Mouse (Mus musculus) embryonic facial prominence, embryonic 14.5 days (tissue): Measurements from ENCODE around the gene Fut1. TPM values are rescaled to one million over a fixed set of nuclear protein-coding genes. Genes with fewer than 3 reads are reported as not detected.

ENCODE experiments used
- ATAC-seq: fragments of 200-750 bp; cut with Nextera tagmentation; 2 replicates; pipeline ENCODE4 v1.8.0; 2017; ENCODE audit warnings: low read depth, moderate number of reproducible peaks, moderate TSS enrichment
- DNase-seq: peaks from one replicate; pipeline ENCODE4 v3.0.0-alpha.2; 2015; ENCODE audit warnings: low spot score
- H3K27ac ChIP-seq: fragments of 300-500 bp; sonication (generic); replicated peaks from 2 replicates; pipeline ENCODE4 v1.5.1; 2014; ENCODE audit warnings: low read depth, mild to moderate bottlenecking, low read length, moderate library complexity
- H3K27me3 ChIP-seq: fragments of 300-500 bp; sonication (generic); replicated peaks from 2 replicates; pipeline ENCODE4 v1.6.1; 2014; ENCODE audit warnings: low read length; ENCODE audit not compliant: control insufficient read depth, insufficient read depth
- H3K36me3 ChIP-seq: fragments of 300-500 bp; sonication (generic); 2 replicates; pipeline ENCODE4 v1.6.1; 2014; ENCODE audit warnings: low read length, mixed read lengths; ENCODE audit not compliant: control insufficient read depth, insufficient read depth
- H3K4me1 ChIP-seq: fragments of 300-500 bp; sonication (generic); 2 replicates; pipeline ENCODE4 v1.6.1; 2014; ENCODE audit warnings: antibody characterized with exemption, low read length; ENCODE audit not compliant: control insufficient read depth, insufficient read depth
- H3K4me2 ChIP-seq: fragments of 300-500 bp; sonication (generic); 2 replicates; pipeline ENCODE4 v1.6.1; 2014; ENCODE audit warnings: low read depth, mild to moderate bottlenecking, low read length, moderate library complexity, mixed read lengths
- H3K4me3 ChIP-seq: fragments of 300-500 bp; sonication (generic); 2 replicates; pipeline ENCODE4 v1.5.1; 2014; ENCODE audit warnings: low read depth, mild to moderate bottlenecking, low read length
- H3K9ac ChIP-seq: fragments of 300-500 bp; sonication (generic); 2 replicates; pipeline ENCODE4 v1.6.1; 2014; ENCODE audit warnings: low read depth, mild to moderate bottlenecking, low read length, moderate library complexity, mixed read lengths
- H3K9me3 ChIP-seq: fragments of 300-500 bp; sonication (generic); 2 replicates; pipeline ENCODE4 v1.6.1; 2016; ENCODE audit warnings: low read length; ENCODE audit not compliant: control insufficient read depth
- WGBS: fragments of 180-500 bp; shearing (Covaris S2); extraction: QIAGEN DNeasy Blood & Tissue Kit; methylation state at CpG from one replicate; pipeline ENCODE4 v1.1.7; 2014; 5-methylcytosine and 5-hydroxymethylcytosine counted together
- polyA plus RNA-seq: library from polyadenylated mRNA; unstranded; fragments of >200 nt; fragmentation: Nextera tagmentation; extraction: Ambion mirVana; gene quantifications from 2 replicates; pipeline ENCODE4 v1.2.1, GENCODE M21; 2014

Gene Fut1
- polyA plus RNA-seq = 1.3 and 2.1 TPM in 2 replicates

- DNase-seq (peak; percentile 92), ATAC-seq (peak; percentile 85)
- Histone ChIP-seq H3K9me3 (no peaks in the 10 kb centered on the region), H3K4me1 (peaks cover 19% of the 10 kb centered on the region), H3K27ac (peak within 1 kb of the TSS; percentile 75), H3K36me3 (no peaks in the 10 kb centered on the region), H3K4me3 (peak within 1 kb of the TSS; percentile 28), H3K4me2 (peak within 1 kb of the TSS; percentile 53), H3K9ac (peak within 1 kb of the TSS; percentile 51), H3K27me3 (peaks cover 20% of the 10 kb centered on the region)
- WGBS = 4% methylated on average over 23 of the region's 31 CpGs
These were observed at the start of gene Fut1 for GRCm38 (mm10) chr7:45617042-45617695. Fut1 (plus strand) TSS chr7:45617289.

- peak overlapping the region; percentile 88 for H3K27ac ChIP-seq
- H3K9ac ChIP-seq = peak overlapping the region; percentile 59
- no peaks in the 10 kb centered on the region for H3K27me3 ChIP-seq
- under 1% methylated on average over 23 of the region's 24 CpGs for WGBS
- no peaks in the 10 kb centered on the region for H3K36me3 ChIP-seq
- peak overlapping the region; percentile 42 for H3K4me3 ChIP-seq
- peak; percentile 98 for DNase-seq
- peak overlapping the region; percentile 79 for H3K4me2 ChIP-seq
- ATAC-seq = peak; percentile 97
- H3K4me1 ChIP-seq = peaks cover 26% of the 10 kb centered on the region
- H3K9me3 ChIP-seq = no peaks in the 10 kb centered on the region
These were observed 49.1 kb upstream of the Fut1 start for GRCm38 (mm10) chr7:45567780-45568516.

GRCm38 (mm10) chr7:45568601-45569473 lies 48.3 kb upstream of the Fut1 start:
- 78% methylated on average over 10 of the region's 10 CpGs for WGBS
- H3K4me1 ChIP-seq = peaks cover 26% of the 10 kb centered on the region
- DNase-seq = no peak
- no peaks in the 10 kb centered on the region for H3K27me3 ChIP-seq
- no peaks in the 10 kb centered on the region for H3K9me3 ChIP-seq
- peak overlapping the region; percentile 88 for H3K27ac ChIP-seq
- ATAC-seq = peak; percentile 2; the same call in 1 of the 2 replicates
- H3K4me2 ChIP-seq = peak overlapping the region; percentile 79
- peak overlapping the region; percentile 59; the same call in 1 of the 2 replicates for H3K9ac ChIP-seq
- peak overlapping the region; percentile 42 for H3K4me3 ChIP-seq
- no peaks in the 10 kb centered on the region for H3K36me3 ChIP-seq

- ATAC-seq (peak; percentile 62), DNase-seq (peak; percentile 88)
- 1% methylated on average over 30 of the region's 42 CpGs for WGBS
- H3K9ac ChIP-seq = peak within 1 kb of the TSS; percentile 84
- H3K27me3 ChIP-seq = no peaks in the 10 kb centered on the region
- no peaks in the 10 kb centered on the region for H3K9me3 ChIP-seq
- H3K36me3 ChIP-seq = no peaks in the 10 kb centered on the region
- H3K4me2 ChIP-seq = peak within 1 kb of the TSS; percentile 83
- H3K27ac ChIP-seq = peak within 1 kb of the TSS; percentile 88
- peak within 1 kb of the TSS; percentile 73 for H3K4me3 ChIP-seq
- H3K4me1 ChIP-seq = peaks cover 26% of the 10 kb centered on the region
These were observed 46.9 kb upstream of the Fut1 start, which contains the start of gene Bcat2 for GRCm38 (mm10) chr7:45570103-45570741. Bcat2 (plus strand) TSS chr7:45570153.

GRCm38 (mm10) chr7:45571966-45572365 lies 45.1 kb upstream of the Fut1 start:
- H3K27ac ChIP-seq = no peak overlapping the region
- peaks cover 12% of the 10 kb centered on the region; the same call in 1 of the 2 replicates for H3K36me3 ChIP-seq
- no peaks in the 10 kb centered on the region for H3K27me3 ChIP-seq
- H3K9me3 ChIP-seq = no peaks in the 10 kb centered on the region
- no peak overlapping the region for H3K9ac ChIP-seq
- peaks cover 26% of the 10 kb centered on the region for H3K4me1 ChIP-seq
- ATAC-seq (no peak), DNase-seq (no peak)
- WGBS = 32% methylated on average over 1 of the region's 1 CpGs
- no peak overlapping the region for H3K4me3 ChIP-seq
- H3K4me2 ChIP-seq = peak overlapping the region; percentile 83; the same call in 1 of the 2 replicates

GRCm38 (mm10) chr7:45573954-45574353 lies 43.1 kb upstream of the Fut1 start:
- Histone ChIP-seq H3K4me2 (no peak overlapping the region), H3K4me3 (no peak overlapping the region), H3K9me3 (no peaks in the 10 kb centered on the region), H3K9ac (no peak overlapping the region), H3K4me1 (peaks cover 14% of the 10 kb centered on the region; the same call in 1 of the 2 replicates), H3K27me3 (no peaks in the 10 kb centered on the region), H3K27ac (no peak overlapping the region), H3K36me3 (peaks cover 29% of the 10 kb centered on the region)
- no peak for ATAC-seq
- no peak for DNase-seq
- 73% methylated on average over 8 of the region's 8 CpGs for WGBS

GRCm38 (mm10) chr7:45574472-45575379 lies 42.4 kb upstream of the Fut1 start:
- H3K4me3 ChIP-seq = no peak overlapping the region
- H3K9ac ChIP-seq = no peak overlapping the region
- ATAC-seq = no peak
- no peaks in the 10 kb centered on the region for H3K27me3 ChIP-seq
- no peak overlapping the region for H3K4me2 ChIP-seq
- peaks cover 14% of the 10 kb centered on the region; the same call in 1 of the 2 replicates for H3K4me1 ChIP-seq
- H3K9me3 ChIP-seq = no peaks in the 10 kb centered on the region
- 85% methylated on average over 15 of the region's 15 CpGs for WGBS
- DNase-seq = no peak
- no peak overlapping the region for H3K27ac ChIP-seq
- H3K36me3 ChIP-seq = peaks cover 31% of the 10 kb centered on the region
